Mouse (Mus musculus) left cerebral cortex, postnatal 25 days (tissue): ENCODE measurements around the gene Zfp92. TPM values are rescaled to one million over a fixed set of nuclear protein-coding genes. Genes with fewer than 3 reads are reported as not detected.
A peak's percentile ranks its signal among the peaks of the same experiment; 100 is the strongest.
"Not testable (repeated sequence)": the region's sequence is repeated elsewhere in the genome, so short reads cannot be mapped to it uniquely, and the experiment has no call there.

Source experiments
- DNase-seq, 2 experiments: peaks; one replicate each; pipeline ENCODE4 v3.0.0; 2022; ENCODE audit warnings: low spot score in 2 of 2, mixed read lengths in 1 of 2
- intact Hi-C: fragments of 180-260 bp; cut with DNase I; formaldehyde crosslinking; loops from one replicate; pipeline ENCODE4 v1.15.1; 2025
- total RNA-seq, 2 experiments: library from RNA; stranded (reverse); gene quantifications; 2 replicates each; pipeline ENCODE4 v1.2.3; 2021

The Zfp92 gene
- 1 to 10 TPM; 1.4 to 2.3 TPM for total RNA-seq

GRCm38 (mm10) chrX:73410880-73411517 is at the start of gene Zfp92:
Gene Zfp92 (plus strand): TSS chrX:73411096.
- intact Hi-C loops = no loop called here
- DNase-seq = peak; percentile 10 to 18

- no peak for DNase-seq
Measured at GRCm38 (mm10) chrX:73363291-73363690, 47.6 kb upstream of the Zfp92 start.

GRCm38 (mm10) chrX:73384419-73384818 is 26.5 kb upstream of the Zfp92 start:
- DNase-seq = peak; percentile 4 to 10
- intact Hi-C loops = no loop called here

More at GRCm38 (mm10) chrX:73363291-73363690, 47.6 kb upstream of the Zfp92 start:
- intact Hi-C loops = no loop called here

- no peak for DNase-seq
- intact Hi-C loops = no loop called here
Measured at GRCm38 (mm10) chrX:73384924-73385323, 26.0 kb upstream of the Zfp92 start.

- DNase-seq = no peak
- intact Hi-C loops = no loop called here
Measured at GRCm38 (mm10) chrX:73391481-73391880, 19.4 kb upstream of the Zfp92 start.

GRCm38 (mm10) chrX:73396446-73396845 is 14.4 kb upstream of the Zfp92 start:
- DNase-seq = no peak
- intact Hi-C loops = no loop called here

GRCm38 (mm10) chrX:73398636-73399035 is 12.3 kb upstream of the Zfp92 start, which contains the start of gene Gm18336:
Gene Gm18336 (minus strand): TSS chrX:73398736.
- intact Hi-C loops, DNase-seq: not testable (repeated sequence)

- intact Hi-C loops = no loop called here
- no peak for DNase-seq
Measured at GRCm38 (mm10) chrX:73400951-73401350, 9.9 kb upstream of the Zfp92 start.

GRCm38 (mm10) chrX:73401616-73402015 is 9.3 kb upstream of the Zfp92 start:
- intact Hi-C loops = no loop called here
- no peak for DNase-seq

GRCm38 (mm10) chrX:73412767-73413166 is 1.9 kb downstream of the Zfp92 start:
- intact Hi-C loops = no loop called here
- DNase-seq = peak in 1 of 2 experiments; percentile 1

GRCm38 (mm10) chrX:73430036-73430435 is 19.1 kb downstream of the Zfp92 start:
- intact Hi-C loops = loop anchor here (1.0 to 10.0 kb wide), 2 partner anchors 118 to 375 kb away; no protein-coding TSS in a partner anchor
- DNase-seq = peak in 1 of 2 experiments; percentile 22

- intact Hi-C loops = loop anchor here (10.0 kb wide), 1 partner anchor 378 kb away; no protein-coding TSS in a partner anchor
- DNase-seq = no peak
Measured at GRCm38 (mm10) chrX:73432850-73433249, 22.0 kb downstream of the Zfp92 start.

- DNase-seq = no peak
- intact Hi-C loops = loop anchor here (10.0 kb wide), 1 partner anchor 380 kb away; no protein-coding TSS in a partner anchor
Measured at GRCm38 (mm10) chrX:73435252-73435651, 24.4 kb downstream of the Zfp92 start, which contains the start of gene Trex2. Gene Trex2 (minus strand): TSS chrX:73435344.

GRCm38 (mm10) chrX:73441428-73441827 is 30.5 kb downstream of the Zfp92 start:
- peak in 1 of 2 experiments; percentile 44 for DNase-seq
- intact Hi-C loops = no loop called here

- intact Hi-C loops = loop anchor here (2.0 kb wide), 1 partner anchor 45 kb away; no protein-coding TSS in a partner anchor
- DNase-seq = peak; percentile 42 to 54
Measured at GRCm38 (mm10) chrX:73451949-73452348, 41.1 kb downstream of the Zfp92 start.

- intact Hi-C loops = no loop called here
- peak; percentile 87 to 96 for DNase-seq
Measured at GRCm38 (mm10) chrX:73458877-73459392, 48.0 kb downstream of the Zfp92 start, which contains the start of gene Haus7. Gene Haus7 (minus strand): TSS chrX:73459044.

- intact Hi-C loops = no loop called here
- no peak for DNase-seq
Measured at GRCm38 (mm10) chrX:73460792-73461191, 49.9 kb downstream of the Zfp92 start.

GRCm38 (mm10) chrX:73465483-73466186 is 54.7 kb downstream of the Zfp92 start:
- intact Hi-C loops = no loop called here
- DNase-seq = peak in 1 of 2 experiments; percentile 53

- intact Hi-C loops = no loop called here
- DNase-seq = no peak
Measured at GRCm38 (mm10) chrX:73467446-73468241, 56.7 kb downstream of the Zfp92 start.
